7 mouse cellular contexts compared by ENCODE assay signal in the genomic region with DNA sequence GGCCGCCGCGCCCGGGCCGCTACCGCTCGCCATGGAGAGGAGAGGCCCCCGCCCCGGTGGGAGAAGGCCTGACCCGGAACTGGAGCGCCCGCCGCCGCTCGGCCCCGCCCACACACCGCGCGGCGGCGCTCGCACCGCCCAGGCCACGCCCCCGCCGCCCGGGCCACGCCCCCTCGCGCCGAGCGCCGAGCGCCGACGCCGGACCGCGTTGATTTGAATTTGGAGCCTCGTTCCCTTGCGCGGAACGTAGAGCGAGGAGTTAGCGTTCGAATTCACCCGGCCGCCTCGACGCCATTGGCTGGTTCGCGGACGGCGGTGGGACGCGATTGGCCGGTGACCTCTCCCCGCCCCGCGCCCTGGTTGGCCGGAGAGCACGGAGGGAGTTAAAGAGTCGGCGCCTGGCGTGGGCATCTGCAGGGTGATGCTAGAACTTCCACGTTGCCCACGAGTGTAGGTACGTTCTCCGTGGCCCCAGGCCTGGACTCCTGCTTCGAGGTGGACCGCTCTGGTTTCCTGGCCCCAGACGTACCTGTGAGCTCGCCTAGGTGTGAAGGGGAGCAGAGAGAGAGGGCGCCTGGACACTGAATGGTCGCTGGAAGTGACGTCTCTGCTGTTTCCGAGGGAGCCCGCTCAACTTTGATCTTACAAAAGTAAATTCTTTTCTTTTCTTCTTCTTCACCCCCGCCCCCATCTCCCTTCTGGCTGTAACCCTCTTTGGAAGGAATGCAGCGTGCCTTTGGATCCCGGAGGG. TPM values are rescaled to one million over a fixed set of nuclear protein-coding genes. Genes with fewer than 3 reads are reported as not detected.
A peak's percentile ranks its signal among the peaks of the same experiment; 100 is the strongest.
DNase-seq lines count a peak whose midpoint lies in the region; ATAC-seq lines count a peak whose summit lies in the region.

TSS of gene Mzt1 (minus strand) at position 104 of the 751 bp plus-strand sequence.
TSS of gene Bora (plus strand) at position 192 of the 751 bp plus-strand sequence.

- H3K9me3 ChIP-seq in embryonic facial prominence, embryonic 10.5 days = no peaks in the 10 kb centered on the region
- no peaks in the 10 kb centered on the region for H3K9me3 ChIP-seq in limb, embryonic 10.5 days (replicated peaks)
- H3K9me3 ChIP-seq in midbrain, embryonic 13.5 days = no peaks in the 10 kb centered on the region

- peaks cover 27% of the 10 kb centered on the region for H3K4me1 ChIP-seq in embryonic facial prominence, embryonic 10.5 days
- H3K4me1 ChIP-seq in limb, embryonic 10.5 days = peaks cover 29% of the 10 kb centered on the region
- H3K4me1 ChIP-seq in midbrain, embryonic 13.5 days (replicated peaks) = peaks cover 30% of the 10 kb centered on the region

- H3K4me3 ChIP-seq in embryonic facial prominence, embryonic 10.5 days = peak within 1 kb of the TSS; percentile 94
- peak within 1 kb of the TSS; percentile 85 for H3K4me3 ChIP-seq in limb, embryonic 10.5 days
- H3K4me3 ChIP-seq in midbrain, embryonic 13.5 days (replicated peaks) = peak within 1 kb of the TSS; percentile 98

- H3K27ac ChIP-seq in embryonic facial prominence, embryonic 10.5 days (replicated peaks) = peak within 1 kb of the TSS; percentile 97
- H3K27ac ChIP-seq in limb, embryonic 10.5 days = peak within 1 kb of the TSS; percentile 97
- H3K27ac ChIP-seq in midbrain, embryonic 13.5 days = peak within 1 kb of the TSS; percentile 87

- H3K4me2 ChIP-seq in midbrain, embryonic 13.5 days (replicated peaks) = peak within 1 kb of the TSS; percentile 73

- H3K9ac ChIP-seq in midbrain, embryonic 13.5 days (replicated peaks) = peak within 1 kb of the TSS; percentile 97

- no peaks in the 10 kb centered on the region for H3K27me3 ChIP-seq in embryonic facial prominence, embryonic 10.5 days (replicated peaks; ENCODE audit: low read depth, poor library complexity, severe bottlenecking)
- no peaks in the 10 kb centered on the region for H3K27me3 ChIP-seq in limb, embryonic 10.5 days (ENCODE audit: low read depth, poor library complexity, severe bottlenecking)
- no peaks in the 10 kb centered on the region for H3K27me3 ChIP-seq in midbrain, embryonic 13.5 days

- peaks cover 28% of the 10 kb centered on the region for H3K36me3 ChIP-seq in embryonic facial prominence, embryonic 10.5 days (replicated peaks)
- peaks cover 34% of the 10 kb centered on the region for H3K36me3 ChIP-seq in limb, embryonic 10.5 days
- H3K36me3 ChIP-seq in midbrain, embryonic 13.5 days = peaks cover 3% of the 10 kb centered on the region; the same call in 1 of the 2 replicates

- DNase-seq in adrenal gland, postnatal 10 days = peak; percentile 95
- peak; percentile 97 for DNase-seq in embryonic facial prominence, embryonic 10.5 days (ENCODE audit: low spot score)
- DNase-seq in kidney, adult 11 months = peak; percentile 92
- peak; percentile 94 for DNase-seq in limb, embryonic 10.5 days (ENCODE audit: low spot score)
- peak; percentile 95 for DNase-seq in spleen, adult 12 weeks (ENCODE audit: low spot score)

- peak; percentile 80 for ATAC-seq in granulocyte monocyte progenitor cell, adult 5-6 weeks (replicated peaks; ENCODE audit: poor library complexity, severe bottlenecking)
- ATAC-seq in midbrain, embryonic 13.5 days = peak; percentile 97

- WGBS in embryonic facial prominence, embryonic 10.5 days = under 1% methylated on average over 80 of the region's 81 CpGs
- WGBS in limb, embryonic 10.5 days = under 1% methylated on average over 81 of the region's 81 CpGs
- under 1% methylated on average over 69 of the region's 81 CpGs for WGBS in midbrain, embryonic 13.5 days

RNA-seq across cellular contexts. Expression of gene Mzt1, which starts in this region (rescaled TPM):
- 10 to 100 TPM; 30.3 to 30.7 TPM for total RNA-seq in adrenal gland, postnatal 10 days (2021)
- 96.8 and 101 TPM in 2 replicates for polyA plus RNA-seq in embryonic facial prominence, embryonic 10.5 days (2016; fragmentation: Nextera tagmentation; extraction: Ambion mirVana)
- total RNA-seq in granulocyte monocyte progenitor cell, adult 5-6 weeks (2014; fragmentation: Nextera tagmentation) = 57.8 and 68.1 TPM in 2 replicates
- 26.4 and 38.4 TPM in 2 replicates for total RNA-seq in granulocyte monocyte progenitor cell, adult 5-6 weeks (2017)
- polyA plus RNA-seq in limb, embryonic 10.5 days (2016; fragmentation: Nextera tagmentation; extraction: Ambion mirVana) = 89.5 and 104 TPM in 2 replicates
- 134 and 147 TPM in 2 replicates for polyA plus RNA-seq in midbrain, embryonic 13.5 days (2015; fragmentation: Nextera tagmentation; extraction: Ambion mirVana)

RNA-seq across cellular contexts. Expression of gene Bora, which starts in this region (rescaled TPM):
- total RNA-seq in adrenal gland, postnatal 10 days (2021) = 1 to 10 TPM; 6.1 to 9.6 TPM
- 87.0 and 93.0 TPM in 2 replicates for polyA plus RNA-seq in embryonic facial prominence, embryonic 10.5 days (2016; fragmentation: Nextera tagmentation; extraction: Ambion mirVana)
- total RNA-seq in granulocyte monocyte progenitor cell, adult 5-6 weeks (2014; fragmentation: Nextera tagmentation) = 36.4 and 36.6 TPM in 2 replicates
- total RNA-seq in granulocyte monocyte progenitor cell, adult 5-6 weeks (2017) = 58.9 and 63.3 TPM in 2 replicates
- polyA plus RNA-seq in limb, embryonic 10.5 days (2016; fragmentation: Nextera tagmentation; extraction: Ambion mirVana) = 85.2 and 99.4 TPM in 2 replicates
- polyA plus RNA-seq in midbrain, embryonic 13.5 days (2015; fragmentation: Nextera tagmentation; extraction: Ambion mirVana) = 27.0 and 31.6 TPM in 2 replicates

Comparison
In these comparisons a context has a peak if more than half of its experiments do, and no peak if none do; other contexts are left out.
1. Peak in every context shown above with its lines: DNase-seq, ATAC-seq, H3K4me3 ChIP-seq and H3K27ac ChIP-seq.